Mouse (Mus musculus) thymus, adult 2 months (tissue): ENCODE data around the gene Mcoln2. TPM values are rescaled to one million over a fixed set of nuclear protein-coding genes. Genes with fewer than 3 reads are reported as not detected.

Experiments used
- DNase-seq: peaks from one replicate; pipeline ENCODE4 v3.0.0; 2021
- H3K27ac ChIP-seq: fragments of 200-500 bp; 2 replicates; pipeline ENCODE4 v1.5.1; 2012; ENCODE audit warnings: low read length, control low read depth; ENCODE audit not compliant: control insufficient read depth, insufficient read depth
- H3K27me3 ChIP-seq: fragments of 200-500 bp; 2 replicates; pipeline ENCODE4 v1.6.1; 2012; ENCODE audit warnings: mild to moderate bottlenecking, low read length, moderate library complexity, mixed read lengths; ENCODE audit not compliant: control insufficient read depth, insufficient read depth
- H3K36me3 ChIP-seq: fragments of 200-500 bp; 2 replicates; pipeline ENCODE4 v1.6.1; 2012; ENCODE audit warnings: mild to moderate bottlenecking, low read length, moderate library complexity; ENCODE audit not compliant: control insufficient read depth, insufficient read depth
- H3K4me1 ChIP-seq: fragments of 200-500 bp; replicated peaks from 2 replicates; pipeline ENCODE4 v1.6.1; 2012; ENCODE audit warnings: low read length; ENCODE audit not compliant: control insufficient read depth, insufficient read depth
- H3K4me3 ChIP-seq: fragments of 200-500 bp; 2 replicates; pipeline ENCODE4 v1.5.1; 2012; ENCODE audit warnings: mild to moderate bottlenecking, low read length, control low read depth, moderate library complexity; ENCODE audit not compliant: control insufficient read depth, insufficient read depth
- CTCF ChIP-seq: fragments of 200-500 bp; IDR thresholded peaks from 2 replicates; pipeline ENCODE4 v1.5.1; 2012; ENCODE audit warnings: mild to moderate bottlenecking, control low read depth, low read length, moderate library complexity, borderline replicate concordance; ENCODE audit not compliant: control insufficient read depth, poor library complexity, insufficient read depth; ENCODE audit errors: extremely low read depth
- POLR2A ChIP-seq: fragments of 200-500 bp; IDR thresholded peaks from 2 replicates; pipeline ENCODE4 v1.6.1; 2012; ENCODE audit warnings: mild to moderate bottlenecking, low read length, control low read depth, moderate library complexity; ENCODE audit not compliant: control insufficient read depth, poor library complexity, insufficient read depth; ENCODE audit errors: extremely low read depth
- WGBS: fragments of 180-500 bp; shearing (Covaris S2); methylation state at CpG from one replicate; pipeline ENCODE4 v1.1.7; 2018; 5-methylcytosine and 5-hydroxymethylcytosine counted together
- polyA plus RNA-seq: library from polyadenylated mRNA; depleted of rRNA; stranded (reverse); fragments of >200 nt; gene quantifications from 2 replicates; pipeline ENCODE4 v1.2.3, GENCODE M21; 2012

The Mcoln2 gene
- polyA plus RNA-seq, 1 experiment = 3.5 TPM

DNA sequence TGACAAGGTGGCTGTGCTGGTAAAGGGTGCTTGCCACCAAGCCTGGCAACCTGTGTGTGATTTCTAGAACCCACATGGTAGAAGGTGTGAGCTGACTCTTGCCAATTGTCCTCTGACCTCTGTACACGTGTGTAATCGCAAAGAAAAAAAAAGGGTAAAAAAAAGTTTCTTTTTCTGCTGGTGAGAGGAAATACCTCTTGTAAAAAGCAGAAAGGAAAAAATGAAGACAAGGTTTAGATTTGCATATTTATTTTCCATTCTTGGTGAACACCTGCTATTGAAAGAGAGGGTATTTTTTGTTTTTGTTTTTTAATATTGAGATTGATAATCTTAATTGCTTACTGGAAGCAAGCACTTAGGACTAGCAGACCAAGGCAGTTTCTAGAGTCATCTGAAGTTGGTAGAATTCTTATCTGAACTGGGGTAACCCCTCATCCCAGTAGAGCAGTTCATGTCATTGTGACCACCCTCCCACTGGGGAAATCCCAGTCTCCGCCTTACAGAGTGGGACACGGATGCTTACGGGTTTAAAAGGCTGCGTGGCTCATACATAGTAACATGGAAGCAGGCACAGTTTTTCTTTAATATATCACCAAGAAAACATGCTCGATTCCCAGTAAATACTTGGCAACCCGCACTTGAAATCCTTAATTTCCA is 26.7 kb upstream of the Mcoln2 start:
- Histone ChIP-seq H3K27me3 (no peaks in the 10 kb centered on the region), H3K4me1 (peaks cover 14% of the 10 kb centered on the region), H3K27ac (peak overlapping the region; percentile 69; the same call in 1 of the 2 replicates), H3K36me3 (no peaks in the 10 kb centered on the region), H3K4me3 (no peak overlapping the region)
- 74% methylated on average over 8 of the region's 8 CpGs for WGBS
- no peak for TF ChIP-seq CTCF
- no peak for TF ChIP-seq POLR2A
- no peak for DNase-seq

GRCm38 (mm10) chr3:146123464-146123825 is 26.2 kb upstream of the Mcoln2 start:
- Histone ChIP-seq H3K36me3 (no peaks in the 10 kb centered on the region), H3K27me3 (no peaks in the 10 kb centered on the region), H3K27ac (no peak overlapping the region), H3K4me1 (peaks cover 14% of the 10 kb centered on the region), H3K4me3 (no peak overlapping the region)
- DNase-seq = no peak
- 93% methylated on average over 9 of the region's 9 CpGs for WGBS
- TF ChIP-seq POLR2A (no peak), CTCF (no peak)

DNA sequence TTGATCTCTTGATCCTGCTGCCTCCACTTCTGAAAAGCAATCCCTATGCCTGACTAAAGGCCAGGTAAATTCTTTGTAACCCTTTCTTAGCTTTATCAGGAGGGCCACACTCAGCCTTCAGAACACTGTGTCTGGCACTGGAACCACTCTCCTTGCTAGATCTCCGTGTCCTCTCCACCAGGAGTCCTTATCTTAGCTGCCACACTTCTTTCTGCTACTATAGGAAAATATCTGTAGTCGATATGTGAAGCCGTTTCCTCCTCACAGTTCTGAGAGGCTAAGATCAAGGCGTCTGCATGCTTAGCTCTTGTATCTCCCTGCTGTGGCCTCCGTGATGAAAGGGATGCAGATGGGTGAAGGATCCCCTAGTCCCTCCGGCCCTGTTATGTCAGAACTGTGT is 22.4 kb upstream of the Mcoln2 start:
- H3K27ac ChIP-seq = no peak overlapping the region
- H3K4me1 ChIP-seq = peaks cover 11% of the 10 kb centered on the region
- 37% methylated on average over 6 of the region's 6 CpGs for WGBS
- H3K36me3 ChIP-seq = no peaks in the 10 kb centered on the region
- H3K27me3 ChIP-seq = no peaks in the 10 kb centered on the region
- H3K4me3 ChIP-seq = no peak overlapping the region
- no peak for DNase-seq
- no peak for TF ChIP-seq POLR2A
- TF ChIP-seq CTCF = no peak

- H3K36me3 ChIP-seq = no peaks in the 10 kb centered on the region
- H3K27me3 ChIP-seq = no peaks in the 10 kb centered on the region
- no peak overlapping the region for H3K27ac ChIP-seq
- no peak for DNase-seq
- WGBS = 67% methylated on average over 9 of the region's 9 CpGs
- H3K4me3 ChIP-seq = no peak overlapping the region
- TF ChIP-seq CTCF (no peak), POLR2A (no peak)
- peaks cover 7% of the 10 kb centered on the region; the same call in 1 of the 2 replicates for H3K4me1 ChIP-seq
These were observed 14.8 kb upstream of the Mcoln2 start for GRCm38 (mm10) chr3:146134834-146135233.

DNA sequence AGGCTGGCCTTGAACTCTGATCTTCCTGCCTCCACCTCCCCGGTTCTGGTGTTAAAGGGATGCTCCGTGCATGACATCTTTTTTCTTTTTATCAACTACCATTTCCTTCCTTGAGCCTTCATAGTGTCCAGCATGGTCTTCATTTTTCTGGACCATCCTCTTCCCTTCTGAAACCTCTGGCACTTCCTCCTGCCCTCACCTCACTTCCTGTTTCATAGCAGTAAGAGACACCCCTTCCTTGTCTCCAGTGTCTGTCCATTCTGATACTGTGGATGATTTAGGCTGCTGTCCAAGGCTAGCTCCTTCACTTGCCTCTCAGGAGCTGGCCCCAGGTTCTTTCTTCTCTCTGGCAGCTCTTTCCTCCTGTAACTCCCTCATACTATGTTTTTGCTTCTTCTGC is 14.2 kb upstream of the Mcoln2 start:
- Histone ChIP-seq H3K36me3 (no peaks in the 10 kb centered on the region), H3K4me1 (peaks cover 7% of the 10 kb centered on the region; the same call in 1 of the 2 replicates), H3K27me3 (no peaks in the 10 kb centered on the region), H3K4me3 (no peak overlapping the region), H3K27ac (no peak overlapping the region)
- 83% methylated on average over 2 of the region's 2 CpGs for WGBS
- no peak for DNase-seq
- no peak for TF ChIP-seq CTCF
- no peak for TF ChIP-seq POLR2A

GRCm38 (mm10) chr3:146136422-146136821 is 13.2 kb upstream of the Mcoln2 start:
- no peak for TF ChIP-seq CTCF
- TF ChIP-seq POLR2A = no peak
- no peak for DNase-seq
- Histone ChIP-seq H3K4me3 (no peak overlapping the region), H3K36me3 (no peaks in the 10 kb centered on the region), H3K4me1 (peaks cover 7% of the 10 kb centered on the region; the same call in 1 of the 2 replicates), H3K27me3 (no peaks in the 10 kb centered on the region), H3K27ac (no peak overlapping the region)
- 67% methylated on average over 10 of the region's 10 CpGs for WGBS

DNA sequence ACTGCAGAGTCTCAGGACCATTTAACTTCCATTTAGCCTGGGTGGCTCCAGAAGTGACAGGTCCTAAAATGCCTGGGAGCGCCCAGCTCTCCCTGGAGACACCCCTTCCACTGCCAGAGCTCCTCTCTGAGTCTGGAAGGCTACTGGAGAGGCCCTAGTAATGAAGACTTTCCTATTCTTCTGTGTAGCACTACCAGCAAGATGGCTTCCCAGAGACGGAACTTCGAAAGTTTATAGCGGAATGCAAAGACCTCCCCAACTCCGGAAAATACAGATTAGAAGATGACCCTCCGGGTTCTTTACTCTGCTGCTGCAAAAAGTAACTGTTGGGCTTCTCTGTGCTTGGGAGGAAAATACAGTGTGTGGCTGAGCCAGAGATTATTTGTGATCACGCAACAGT is 9.4 kb upstream of the Mcoln2 start:
- WGBS = 96% methylated on average over 7 of the region's 7 CpGs
- H3K4me1 ChIP-seq = 0 out of 2 replicates have a peak, but pooled peaks cover 2% of the 10 kb centered on the region

More for the DNA sequence above, 9.4 kb upstream of the Mcoln2 start:
- TF ChIP-seq POLR2A (no peak), CTCF (no peak)
- H3K36me3 ChIP-seq = no peaks in the 10 kb centered on the region
- no peaks in the 10 kb centered on the region for H3K27me3 ChIP-seq
- no peak overlapping the region for H3K27ac ChIP-seq
- DNase-seq = no peak
- no peak overlapping the region for H3K4me3 ChIP-seq
